Mouse (Mus musculus): ENCODE results near the gene Bnipl. TPM values are rescaled to one million over a fixed set of nuclear protein-coding genes. Genes with fewer than 3 reads are reported as not detected.

Gene Bnipl
- polyA plus RNA-seq, 1 experiment from 2014 or later = 8.4 TPM

GRCm38 (mm10) chr3:95274453-95274852, 23.5 kb upstream of the Bnipl start:
- no peaks in the 10 kb centered on the region for H3K27me3 ChIP-seq (ENCODE audit: control insufficient read depth, insufficient read depth, low read length)
- H3K4me2 ChIP-seq (replicated peaks; ENCODE audit: low read depth, low read length) = no peak overlapping the region
- H3K4me1 ChIP-seq (ENCODE audit: control insufficient read depth, insufficient read depth, low read length) = 0 out of 2 replicates have a peak, but pooled peaks cover 5% of the 10 kb centered on the region
- ATAC-seq (ENCODE audit: insufficient number of reproducible peaks, insufficient read depth, low FRiP score, low read depth) = no peak
- H3K9me3 ChIP-seq (ENCODE audit: control insufficient read depth, low read depth, low read length) = no peaks in the 10 kb centered on the region
- no peak overlapping the region for H3K27ac ChIP-seq (ENCODE audit: low read length)
- H3K9ac ChIP-seq (replicated peaks; ENCODE audit: low read depth, low read length) = no peak overlapping the region
- no peak overlapping the region for H3K4me3 ChIP-seq (ENCODE audit: low read depth, low read length)
- no peaks in the 10 kb centered on the region for H3K36me3 ChIP-seq (ENCODE audit: control insufficient read depth, insufficient read depth, low read length)
- 94% methylated on average over 4 of the region's 4 CpGs for WGBS

- Histone ChIP-seq H3K36me3 (ENCODE audit: control insufficient read depth, insufficient read depth, low read length) (no peaks in the 10 kb centered on the region; the same call in 1 of the 2 replicates), H3K27me3 (ENCODE audit: control insufficient read depth, insufficient read depth, low read length) (no peaks in the 10 kb centered on the region), H3K4me3 (ENCODE audit: low read depth, low read length) (no peak overlapping the region), H3K9me3 (ENCODE audit: control insufficient read depth, low read depth, low read length) (no peaks in the 10 kb centered on the region), H3K27ac (ENCODE audit: low read length) (no peak overlapping the region), H3K4me1 (ENCODE audit: control insufficient read depth, insufficient read depth, low read length) (0 out of 2 replicates have a peak, but pooled peaks cover 5% of the 10 kb centered on the region), H3K4me2 (replicated peaks; ENCODE audit: low read depth, low read length) (no peak overlapping the region), H3K9ac (replicated peaks; ENCODE audit: low read depth, low read length) (no peak overlapping the region)
- 94% methylated on average over 5 of the region's 5 CpGs for WGBS
- no peak for ATAC-seq (ENCODE audit: insufficient number of reproducible peaks, insufficient read depth, low FRiP score, low read depth)
Observed at GRCm38 (mm10) chr3:95273471-95273870, 22.5 kb upstream of the Bnipl start.

DNA sequence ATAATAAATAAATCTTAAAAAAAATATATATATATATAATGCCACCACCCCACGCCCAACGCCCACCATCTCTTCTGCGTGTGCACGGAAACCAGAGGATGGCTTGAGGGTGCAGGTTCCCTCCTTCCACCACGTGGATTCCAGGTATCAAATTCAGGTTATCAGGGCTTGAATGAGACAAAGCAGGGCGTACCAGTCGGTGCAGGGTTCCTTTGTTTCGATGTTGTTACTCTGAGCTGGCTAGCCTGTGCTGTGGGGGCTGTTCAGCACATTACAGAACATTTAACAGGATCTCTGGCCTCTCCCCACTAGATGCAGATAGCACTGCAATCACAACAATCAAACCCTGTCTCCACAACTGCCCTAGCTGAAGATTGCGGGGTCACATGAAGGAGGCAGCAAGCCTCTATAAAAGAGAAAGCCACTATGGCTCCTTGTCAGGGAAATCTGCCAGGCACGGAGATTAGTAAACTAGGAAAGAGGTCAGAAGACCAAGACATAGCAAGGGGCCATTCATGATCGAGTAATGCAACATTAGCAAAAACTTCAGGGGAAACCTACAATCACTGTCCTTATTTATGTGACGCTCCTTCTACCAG, 19.9 kb upstream of the Bnipl start:
- Histone ChIP-seq H3K4me2 (replicated peaks; ENCODE audit: low read depth, low read length) (no peak overlapping the region), H3K9me3 (ENCODE audit: control insufficient read depth, low read depth, low read length) (no peaks in the 10 kb centered on the region), H3K27ac (ENCODE audit: low read length) (no peak overlapping the region), H3K27me3 (ENCODE audit: control insufficient read depth, insufficient read depth, low read length) (no peaks in the 10 kb centered on the region), H3K36me3 (ENCODE audit: control insufficient read depth, insufficient read depth, low read length) (peaks cover 9% of the 10 kb centered on the region), H3K4me1 (ENCODE audit: control insufficient read depth, insufficient read depth, low read length) (0 out of 2 replicates have a peak, but pooled peaks cover 2% of the 10 kb centered on the region), H3K4me3 (ENCODE audit: low read depth, low read length) (no peak overlapping the region), H3K9ac (replicated peaks; ENCODE audit: low read depth, low read length) (no peak overlapping the region)
- ATAC-seq (ENCODE audit: insufficient number of reproducible peaks, insufficient read depth, low FRiP score, low read depth) = peak; percentile 62; the same call in 1 of the 2 replicates
- WGBS = 76% methylated on average over 12 of the region's 12 CpGs

DNA sequence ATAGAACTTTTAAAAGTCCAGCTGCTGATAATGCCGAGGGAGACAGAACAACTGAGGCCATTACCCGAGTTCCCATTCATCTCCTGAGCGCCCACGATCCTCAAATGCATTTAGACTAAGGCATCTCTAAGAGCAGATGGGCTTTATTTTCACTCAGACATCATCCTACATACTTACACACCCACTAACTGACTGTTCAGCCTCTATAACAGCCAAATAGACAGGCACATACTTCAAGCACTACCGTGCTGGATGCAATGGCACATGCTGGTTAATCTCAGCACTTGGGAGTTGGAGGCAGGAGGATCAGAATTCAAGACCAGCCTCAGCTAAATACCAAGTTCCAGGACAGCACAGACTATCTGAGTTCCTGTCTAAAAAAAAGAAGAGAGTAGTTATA, 18.8 kb upstream of the Bnipl start:
- 84% methylated on average over 5 of the region's 5 CpGs for WGBS
- Histone ChIP-seq H3K27me3 (ENCODE audit: control insufficient read depth, insufficient read depth, low read length) (no peaks in the 10 kb centered on the region), H3K4me2 (replicated peaks; ENCODE audit: low read depth, low read length) (no peak overlapping the region), H3K9ac (replicated peaks; ENCODE audit: low read depth, low read length) (no peak overlapping the region), H3K4me1 (ENCODE audit: control insufficient read depth, insufficient read depth, low read length) (0 out of 2 replicates have a peak, but pooled peaks cover 2% of the 10 kb centered on the region), H3K9me3 (ENCODE audit: control insufficient read depth, low read depth, low read length) (no peaks in the 10 kb centered on the region), H3K4me3 (ENCODE audit: low read depth, low read length) (no peak overlapping the region), H3K36me3 (ENCODE audit: control insufficient read depth, insufficient read depth, low read length) (peaks cover 13% of the 10 kb centered on the region), H3K27ac (ENCODE audit: low read length) (no peak overlapping the region)
- no peak for ATAC-seq (ENCODE audit: insufficient number of reproducible peaks, insufficient read depth, low FRiP score, low read depth)

GRCm38 (mm10) chr3:95267855-95268254, 16.9 kb upstream of the Bnipl start:
- Histone ChIP-seq H3K4me3 (ENCODE audit: low read depth, low read length) (no peak overlapping the region), H3K36me3 (ENCODE audit: control insufficient read depth, insufficient read depth, low read length) (peaks cover 24% of the 10 kb centered on the region)

GRCm38 (mm10) chr3:95266052-95266451, 15.1 kb upstream of the Bnipl start:
- Histone ChIP-seq H3K27me3 (ENCODE audit: control insufficient read depth, insufficient read depth, low read length) (no peaks in the 10 kb centered on the region), H3K4me3 (ENCODE audit: low read depth, low read length) (no peak overlapping the region), H3K4me2 (replicated peaks; ENCODE audit: low read depth, low read length) (no peak overlapping the region), H3K27ac (ENCODE audit: low read length) (no peak overlapping the region), H3K4me1 (ENCODE audit: control insufficient read depth, insufficient read depth, low read length) (0 out of 2 replicates have a peak, but pooled peaks cover under 1% of the 10 kb centered on the region), H3K9me3 (ENCODE audit: control insufficient read depth, low read depth, low read length) (no peaks in the 10 kb centered on the region), H3K9ac (replicated peaks; ENCODE audit: low read depth, low read length) (no peak overlapping the region), H3K36me3 (ENCODE audit: control insufficient read depth, insufficient read depth, low read length) (peaks cover 29% of the 10 kb centered on the region)
- 93% methylated on average over 3 of the region's 3 CpGs for WGBS
- no peak for ATAC-seq (ENCODE audit: insufficient number of reproducible peaks, insufficient read depth, low FRiP score, low read depth)

More at GRCm38 (mm10) chr3:95267855-95268254, 16.9 kb upstream of the Bnipl start:
- no peaks in the 10 kb centered on the region for H3K9me3 ChIP-seq (ENCODE audit: control insufficient read depth, low read depth, low read length)
- no peaks in the 10 kb centered on the region for H3K27me3 ChIP-seq (ENCODE audit: control insufficient read depth, insufficient read depth, low read length)
- H3K4me2 ChIP-seq (replicated peaks; ENCODE audit: low read depth, low read length) = no peak overlapping the region
- no peak overlapping the region for H3K27ac ChIP-seq (ENCODE audit: low read length)
- 0 out of 2 replicates have a peak, but pooled peaks cover 2% of the 10 kb centered on the region for H3K4me1 ChIP-seq (ENCODE audit: control insufficient read depth, insufficient read depth, low read length)
- no peak overlapping the region for H3K9ac ChIP-seq (replicated peaks; ENCODE audit: low read depth, low read length)
- ATAC-seq (ENCODE audit: insufficient number of reproducible peaks, insufficient read depth, low FRiP score, low read depth) = no peak

DNA sequence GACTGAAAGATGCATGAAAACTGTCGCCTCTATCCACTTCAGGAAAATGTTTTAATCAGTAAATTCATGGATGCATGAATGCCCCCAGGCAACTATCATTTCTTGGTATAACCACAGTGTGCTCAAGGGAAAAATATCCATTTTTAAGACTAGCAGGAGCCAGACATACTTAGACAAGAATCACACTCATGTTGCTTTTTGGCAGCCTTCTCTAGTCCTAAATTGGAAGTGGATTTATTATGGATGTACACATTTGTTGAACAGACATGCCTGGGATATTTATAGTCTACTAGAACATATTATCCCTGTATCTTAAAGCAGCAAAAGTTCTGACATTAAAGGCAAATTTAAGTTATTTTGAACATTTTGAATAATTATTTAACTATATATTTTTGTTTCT, 13.7 kb upstream of the Bnipl start:
- WGBS = 81% methylated on average over 1 of the region's 1 CpGs

GRCm38 (mm10) chr3:95263089-95263739, 12.2 kb upstream of the Bnipl start:
- Histone ChIP-seq H3K27me3 (ENCODE audit: control insufficient read depth, insufficient read depth, low read length) (no peaks in the 10 kb centered on the region), H3K27ac (ENCODE audit: low read length) (no peak overlapping the region), H3K4me2 (replicated peaks; ENCODE audit: low read depth, low read length) (no peak overlapping the region), H3K9ac (replicated peaks; ENCODE audit: low read depth, low read length) (no peak overlapping the region), H3K9me3 (ENCODE audit: control insufficient read depth, low read depth, low read length) (no peaks in the 10 kb centered on the region), H3K4me1 (ENCODE audit: control insufficient read depth, insufficient read depth, low read length) (no peaks in the 10 kb centered on the region), H3K4me3 (ENCODE audit: low read depth, low read length) (no peak overlapping the region), H3K36me3 (ENCODE audit: control insufficient read depth, insufficient read depth, low read length) (peaks cover 37% of the 10 kb centered on the region)
- no peak for ATAC-seq (ENCODE audit: insufficient number of reproducible peaks, insufficient read depth, low FRiP score, low read depth)
- 44% methylated on average over 11 of the region's 11 CpGs for WGBS

More for the DNA sequence above, 13.7 kb upstream of the Bnipl start:
- Histone ChIP-seq H3K4me1 (ENCODE audit: control insufficient read depth, insufficient read depth, low read length) (no peaks in the 10 kb centered on the region), H3K36me3 (ENCODE audit: control insufficient read depth, insufficient read depth, low read length) (peaks cover 29% of the 10 kb centered on the region), H3K9ac (replicated peaks; ENCODE audit: low read depth, low read length) (no peak overlapping the region), H3K27me3 (ENCODE audit: control insufficient read depth, insufficient read depth, low read length) (no peaks in the 10 kb centered on the region), H3K27ac (ENCODE audit: low read length) (no peak overlapping the region), H3K4me3 (ENCODE audit: low read depth, low read length) (no peak overlapping the region), H3K4me2 (replicated peaks; ENCODE audit: low read depth, low read length) (no peak overlapping the region), H3K9me3 (ENCODE audit: control insufficient read depth, low read depth, low read length) (no peaks in the 10 kb centered on the region)
- no peak for ATAC-seq (ENCODE audit: insufficient number of reproducible peaks, insufficient read depth, low FRiP score, low read depth)

Data from stomach, embryonic 14.5 days (tissue).